Mouse (Mus musculus) adrenal gland, adult (tissue): ENCODE data around the gene C8g.
A peak's percentile ranks its signal among the peaks of the same experiment; 100 is the strongest.

ENCODE experiments used
- DNase-seq, 2 experiments: peaks; one replicate each; pipeline ENCODE4 v3.0.0; 2022 to 2023; ENCODE audit warnings: low spot score in 1 of 2; ENCODE audit not compliant: inconsistent age in 2 of 2

C8g gene

GRCm38 (mm10) chr2:25500576-25501405 lies 728 bp downstream of the C8g start, which contains the start of gene Fbxw5:
Gene Fbxw5 (plus strand): TSS chr2:25500750.
- DNase-seq, result peak; percentile 87 to 93

DNA sequence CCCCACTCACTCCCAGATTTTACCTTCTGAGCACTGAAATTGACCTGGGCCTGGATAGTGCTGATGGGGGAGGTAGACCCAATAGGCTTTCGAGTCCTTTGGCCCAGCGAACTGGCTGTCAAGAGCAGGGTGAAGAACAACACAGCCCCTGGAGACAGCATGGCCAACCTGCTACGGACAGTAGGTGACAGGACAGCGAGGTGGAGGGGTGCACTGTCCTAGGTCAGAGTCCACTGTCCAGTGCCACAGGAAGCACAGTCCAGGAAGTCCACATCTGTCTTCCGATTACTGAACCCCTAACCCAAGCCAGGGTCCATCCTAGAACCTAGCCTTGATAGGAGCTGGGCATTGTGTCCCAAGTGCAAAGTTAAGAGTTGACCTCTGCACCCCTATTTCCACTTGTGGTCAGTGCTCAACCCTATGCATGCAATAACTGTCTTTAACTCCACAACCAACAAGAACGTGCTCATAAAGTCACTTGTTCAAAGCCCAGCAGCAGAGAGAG lies 1.4 kb downstream of the C8g start:
- peak; percentile 35 to 53 for DNase-seq

DNA sequence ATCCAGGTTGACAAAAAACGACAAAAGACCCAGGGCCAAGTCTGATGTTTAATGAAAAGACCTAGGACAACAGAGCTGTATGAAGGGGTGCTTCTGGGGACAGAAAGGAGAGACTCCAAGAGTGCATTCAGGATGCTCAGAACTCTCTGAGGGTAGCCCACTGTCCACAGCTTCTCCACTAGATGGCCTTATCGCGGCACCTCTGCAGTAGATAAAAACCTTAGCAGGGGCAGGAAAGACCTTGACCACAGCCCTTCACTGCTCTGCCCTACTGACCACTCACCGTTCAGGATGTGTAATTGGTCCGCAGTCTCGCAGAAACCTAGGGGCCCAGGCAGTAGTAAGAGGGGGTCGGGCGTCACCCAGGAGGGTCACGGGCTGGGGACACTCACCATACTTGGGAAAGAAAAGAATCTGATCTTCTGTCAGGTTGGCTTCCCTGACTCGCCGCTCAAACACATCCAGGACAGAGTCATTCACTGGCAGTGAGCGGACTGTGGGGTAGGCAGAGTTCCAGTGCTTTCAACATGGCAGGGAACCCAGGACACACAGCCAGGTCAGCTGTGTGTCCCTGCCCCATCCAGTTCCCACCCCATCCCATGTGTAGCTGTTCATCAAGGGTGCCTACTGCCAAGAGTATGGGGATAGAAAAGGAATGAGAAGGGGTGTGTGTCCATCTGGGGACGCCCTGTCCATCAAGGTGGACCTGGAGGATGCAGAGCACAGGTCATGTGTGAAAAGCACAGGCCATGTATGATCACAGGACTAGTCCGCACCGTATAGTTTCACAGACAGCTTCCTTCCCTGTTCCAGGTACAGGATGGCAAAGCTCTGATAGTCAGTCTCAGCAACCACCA lies 2.7 kb downstream of the C8g start:
- peak in 1 of 2 experiments; percentile 55 for DNase-seq

DNA sequence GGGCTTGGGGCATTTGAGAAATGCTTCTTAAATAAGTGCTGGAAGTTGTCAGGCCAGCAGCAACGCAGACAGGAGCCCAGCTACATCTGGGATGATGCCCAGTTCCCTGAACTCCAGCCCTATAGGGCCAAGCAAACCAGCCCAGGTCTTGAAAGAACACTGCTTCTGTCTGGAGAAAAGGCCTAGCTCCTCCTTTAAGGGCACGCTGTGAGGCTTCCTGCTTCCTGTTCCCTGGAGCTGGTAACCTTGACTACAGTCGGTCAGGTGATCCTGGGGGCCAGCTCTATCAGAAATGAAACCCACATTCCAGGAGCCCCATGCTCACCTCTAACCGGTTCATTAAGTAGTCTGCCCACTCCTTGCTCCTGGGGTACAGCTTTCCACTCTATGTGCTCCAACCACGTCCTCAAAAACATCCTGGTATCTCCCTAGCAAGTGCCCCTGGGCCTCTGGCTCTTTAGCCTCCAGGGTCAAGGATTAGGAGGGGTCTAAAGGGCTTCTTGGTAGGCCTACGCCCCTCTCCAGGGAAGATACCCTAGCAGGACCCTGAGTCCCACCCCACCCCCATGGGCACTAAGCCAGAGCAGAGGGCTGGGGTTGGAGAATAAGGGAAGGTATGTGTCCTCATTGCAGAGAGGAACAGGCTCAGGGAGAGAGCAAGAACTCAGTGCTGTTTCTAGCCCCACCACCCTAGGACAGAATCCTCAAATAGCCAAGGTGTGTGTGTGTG lies 3.5 kb downstream of the C8g start:
- DNase-seq, result no peak

DNA sequence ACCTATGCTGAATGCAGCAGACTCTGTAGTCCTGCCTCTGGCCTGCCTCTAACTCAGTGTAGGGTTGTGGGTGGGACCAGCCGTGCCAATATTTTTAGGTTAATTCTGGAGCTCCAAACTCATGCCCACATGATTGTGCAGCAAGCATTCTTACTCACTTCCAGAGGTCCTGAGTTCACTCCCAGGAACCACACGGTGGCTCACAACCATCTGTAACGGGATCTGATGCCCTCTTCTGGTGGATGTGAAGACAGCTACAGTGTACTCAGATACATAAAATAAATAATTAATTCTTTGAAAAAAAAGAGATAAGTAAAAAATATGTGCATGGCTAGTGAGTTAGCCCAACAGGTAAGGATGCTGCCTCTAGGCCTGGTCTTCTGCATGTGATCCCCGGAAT lies 5.1 kb downstream of the C8g start:
- DNase-seq, result peak in 1 of 2 experiments; percentile 72

DNA sequence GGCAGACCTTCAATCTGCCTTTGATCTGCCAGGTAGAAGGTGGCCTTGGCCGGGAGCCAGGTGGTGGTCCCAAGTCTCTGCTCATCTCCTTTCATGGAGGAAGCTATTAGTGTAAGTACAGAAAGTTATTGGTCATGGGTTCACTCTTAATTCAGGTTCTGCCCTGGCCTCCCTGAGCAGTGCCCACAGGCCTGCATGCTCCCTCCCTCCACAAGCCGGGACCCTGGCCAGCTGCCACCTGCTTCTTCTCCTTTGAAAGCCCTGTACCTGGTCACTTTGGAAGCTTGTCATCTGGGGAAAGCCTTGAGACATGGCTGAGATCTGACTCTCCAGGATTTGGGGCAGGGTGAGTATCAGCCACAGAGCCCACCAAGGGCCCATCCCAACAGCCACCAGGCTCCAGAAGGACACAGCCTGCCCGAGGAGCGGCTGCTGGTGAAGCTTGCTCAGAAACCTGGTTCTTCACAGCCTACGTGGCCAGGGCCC lies 8.0 kb downstream of the C8g start, which contains the start of gene Lcn12:
Gene Lcn12, minus strand, starts transcription at position 436 of the 486 bp plus-strand sequence.
- peak in 1 of 2 experiments; percentile 17 for DNase-seq

DNA sequence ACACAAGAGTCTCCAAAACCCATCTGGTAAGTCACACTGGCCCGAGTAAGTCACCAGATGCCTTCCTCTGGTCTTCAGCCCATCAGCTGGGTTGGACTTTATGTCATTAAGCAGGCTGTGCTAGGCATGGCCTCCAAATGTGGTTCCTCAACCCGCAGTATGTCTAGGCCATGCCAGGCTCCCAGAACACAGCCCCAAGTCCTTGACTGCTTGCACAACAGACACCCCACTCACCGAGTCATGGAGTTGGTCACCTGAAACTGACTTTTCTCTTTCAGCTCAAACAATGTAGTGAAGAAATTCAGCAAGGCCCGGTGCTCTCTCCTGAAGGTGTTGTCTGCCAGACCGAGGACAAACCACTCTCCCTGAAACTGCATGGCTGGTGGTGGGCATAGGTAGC lies 8.5 kb downstream of the C8g start:
- DNase-seq, result peak; percentile 30 to 63

- peak; percentile 77 to 83 for DNase-seq
Measured at GRCm38 (mm10) chr2:25488671-25489068, 12.8 kb downstream of the C8g start.

- DNase-seq, result no peak
Measured at GRCm38 (mm10) chr2:25487965-25488670, 13.4 kb downstream of the C8g start.

DNA sequence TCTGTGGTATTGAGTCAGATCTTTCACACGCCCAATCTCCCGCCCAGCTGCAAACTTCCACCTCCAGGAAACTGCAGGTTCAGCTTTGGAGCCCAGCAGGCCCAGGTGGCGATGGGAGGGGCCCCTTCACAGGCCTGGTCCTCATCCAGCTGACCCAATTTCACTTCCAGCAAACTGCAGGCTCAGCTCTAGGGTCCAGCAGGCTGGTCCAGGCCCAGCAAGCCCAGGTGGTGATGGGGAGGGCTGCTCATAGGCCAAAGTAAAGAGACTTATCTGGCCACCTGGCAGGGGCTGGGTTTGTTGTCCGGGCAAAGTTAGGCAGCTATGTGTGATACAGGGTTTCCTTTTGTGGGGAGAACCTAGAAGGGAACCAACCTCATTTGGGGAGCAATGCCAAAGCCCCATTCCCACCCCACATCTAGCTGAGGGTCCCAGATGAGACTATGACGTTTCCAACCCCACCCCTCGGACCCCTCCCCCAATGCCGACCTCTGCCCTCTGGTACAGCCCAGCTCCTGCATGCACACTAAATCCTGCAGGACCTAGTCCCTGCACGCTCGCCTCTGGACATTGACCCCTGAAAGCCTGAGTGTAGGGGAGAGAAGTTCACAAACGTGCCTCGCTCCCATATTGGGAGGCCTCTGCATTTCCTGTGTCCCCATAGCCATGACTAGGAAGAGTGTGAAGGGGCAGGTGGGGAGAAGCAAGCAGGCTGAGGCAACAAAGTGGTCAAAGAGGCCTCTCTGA lies 16.4 kb downstream of the C8g start:
- DNase-seq, result no peak

- peak in 1 of 2 experiments; percentile 80 for DNase-seq
Measured at GRCm38 (mm10) chr2:25482969-25483368, 18.6 kb downstream of the C8g start.

DNA sequence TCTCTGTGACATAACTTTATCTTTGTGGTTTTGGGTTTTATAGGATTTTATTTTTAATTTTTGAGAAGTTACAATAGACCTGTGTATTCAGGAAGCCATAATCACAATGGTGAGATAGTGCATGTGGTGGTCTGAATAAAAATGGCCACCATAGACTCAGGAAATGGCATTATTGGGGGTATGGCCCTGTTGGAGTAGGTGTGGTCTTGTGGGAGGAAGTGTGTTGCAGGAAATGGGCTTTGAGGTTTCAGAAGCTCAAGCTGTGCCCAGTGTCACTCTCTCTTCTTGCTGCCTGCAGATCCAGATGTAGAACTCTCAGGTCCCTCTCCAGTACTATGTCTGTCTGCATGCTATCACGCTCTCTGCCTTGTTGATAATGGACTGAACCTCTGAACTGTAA lies 21.0 kb downstream of the C8g start:
- DNase-seq, result no peak

GRCm38 (mm10) chr2:25479551-25480311 lies 21.8 kb downstream of the C8g start:
- DNase-seq, result peak; percentile 75 to 89

GRCm38 (mm10) chr2:25477967-25478675 lies 23.4 kb downstream of the C8g start:
- DNase-seq, result peak; percentile 87 to 89

DNA sequence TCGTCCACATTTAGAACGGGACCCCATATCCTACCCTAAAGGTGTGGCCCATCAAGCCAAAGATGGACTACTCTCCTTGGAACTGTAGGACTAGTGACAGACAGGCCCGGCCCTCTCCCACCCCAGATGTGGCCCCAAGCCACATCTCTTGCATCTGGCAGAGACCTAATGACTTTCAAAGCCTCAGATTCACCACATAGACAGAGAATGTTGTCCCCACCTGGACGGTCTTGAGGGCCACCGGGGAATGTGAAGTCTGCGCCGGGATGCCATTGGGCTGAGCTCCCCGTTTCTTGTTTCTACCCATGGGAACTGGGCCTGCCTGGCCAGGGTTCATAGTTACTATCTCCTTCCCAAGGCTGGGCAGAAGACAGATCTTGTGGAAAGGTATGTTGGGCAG lies 24.0 kb downstream of the C8g start:
- DNase-seq, result no peak

- peak in 1 of 2 experiments; percentile 34 for DNase-seq
Measured at GRCm38 (mm10) chr2:25472550-25472949, 29.0 kb downstream of the C8g start.

GRCm38 (mm10) chr2:25469969-25470368 lies 31.6 kb downstream of the C8g start, which contains the start of gene Ptgds:
Gene Ptgds (minus strand): TSS chr2:25470046.
- DNase-seq, result no peak
